Mouse (Mus musculus) thymus, postnatal 10 days (tissue): Measurements from ENCODE around the gene Gnl2.

Experiments
- DNase-seq, 2 experiments: peaks; one replicate each; pipeline ENCODE4 v3.0.0; 2021; ENCODE audit warnings: low spot score in 2 of 2

Gnl2 gene

GRCm38 (mm10) chr4:125084403-125085345 is 68.3 kb downstream of the Gnl2 start, which contains the start of gene Meaf6:
Gene Meaf6, plus strand, starts transcription at chr4:125085134.
- DNase-seq = peak; percentile 82 to 96

DNA sequence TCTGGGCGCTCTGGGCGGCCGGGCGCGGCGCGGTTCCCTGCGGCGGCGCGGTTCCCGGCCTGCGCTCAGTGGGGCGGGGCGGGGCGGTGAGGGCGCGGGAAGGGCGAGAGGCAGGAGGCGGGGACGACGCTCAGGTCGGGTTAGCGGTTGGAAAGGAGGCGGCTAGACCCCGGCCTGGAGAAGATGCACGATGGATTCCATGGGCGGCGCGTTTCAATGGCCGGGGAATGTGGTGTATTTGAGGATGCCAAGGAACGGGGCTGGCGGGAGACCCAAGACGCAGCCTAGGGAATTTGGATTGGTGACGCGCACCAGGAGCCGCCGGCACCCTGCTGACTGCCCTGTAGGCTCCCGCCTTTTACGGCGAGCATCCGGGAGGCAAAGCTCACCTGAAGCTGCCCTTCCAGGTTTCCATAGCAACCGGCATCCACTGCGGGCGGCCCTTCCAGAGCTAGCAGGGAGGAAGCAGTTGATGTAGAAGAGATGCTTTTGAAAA is 69.0 kb downstream of the Gnl2 start:
- peak; percentile 55 to 68 for DNase-seq

DNA sequence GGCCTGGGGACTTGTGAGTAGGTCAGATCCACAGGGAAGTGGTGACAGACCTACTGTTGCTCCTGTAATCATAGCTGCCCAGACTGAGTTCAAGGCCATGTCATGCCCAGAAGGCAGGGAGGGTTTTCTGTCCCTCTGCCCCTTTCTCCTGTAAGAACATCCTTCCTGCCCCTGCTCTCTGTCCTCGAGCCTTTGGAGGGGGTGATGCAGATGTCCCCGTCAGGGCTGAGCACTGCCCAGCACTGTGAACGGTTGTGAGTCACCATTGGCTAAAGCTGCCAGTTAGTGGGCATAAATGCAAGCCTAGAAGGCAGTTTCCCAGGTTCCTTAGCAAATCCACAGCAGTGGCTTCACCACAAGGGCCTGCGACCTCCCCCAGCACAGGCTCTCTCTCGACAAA is 76.6 kb downstream of the Gnl2 start:
- no peak for DNase-seq

- DNase-seq = no peak
Observed at GRCm38 (mm10) chr4:125096066-125096465, 79.7 kb downstream of the Gnl2 start.

GRCm38 (mm10) chr4:125097412-125097811 is 81.0 kb downstream of the Gnl2 start:
- DNase-seq = no peak

DNA sequence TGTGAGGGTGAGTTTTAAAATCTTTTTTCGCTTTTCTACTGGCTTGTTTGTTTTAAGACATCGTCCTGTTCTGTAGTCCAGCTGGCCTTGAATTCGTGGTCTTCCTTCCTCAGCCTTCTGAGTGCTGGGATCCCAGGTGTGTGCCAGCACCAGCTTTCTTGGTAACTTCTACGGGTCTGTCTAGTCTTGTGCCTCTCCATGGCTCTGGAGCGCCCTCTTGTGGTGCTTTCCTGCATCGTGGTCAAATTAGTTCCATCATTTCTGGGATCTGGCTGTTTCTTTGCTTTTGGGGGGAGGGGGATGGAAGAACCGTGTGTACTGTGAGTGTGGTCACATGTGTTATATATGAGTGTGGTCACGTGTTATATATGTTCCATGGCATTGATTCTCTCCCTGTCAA is 83.1 kb downstream of the Gnl2 start:
- DNase-seq = peak; percentile 61 to 87

GRCm38 (mm10) chr4:125101334-125101733 is 84.9 kb downstream of the Gnl2 start:
- no peak for DNase-seq
